Mouse (Mus musculus) myocyte (in vitro differentiated cells): ENCODE measurements around the gene Acly.

ENCODE experiments used
- CEBPB ChIP-seq: IDR thresholded peaks from 2 replicates; pipeline ENCODE4 v1.6.1; 2011; ENCODE audit warnings: mild to moderate bottlenecking, moderate library complexity; ENCODE audit not compliant: poor library complexity, insufficient read depth, severe bottlenecking
- E2F4 ChIP-seq: IDR thresholded peaks from one replicate; pipeline ENCODE4 v1.6.1; 2011; ENCODE audit warnings: mild to moderate bottlenecking, control low read depth, moderate library complexity; ENCODE audit not compliant: insufficient read depth
- MAX ChIP-seq: IDR thresholded peaks from one replicate; pipeline ENCODE4 v1.6.1; 2011; ENCODE audit warnings: low read depth, mild to moderate bottlenecking, control low read depth
- MYOD1 ChIP-seq, 3 experiments: IDR thresholded peaks; one replicate each; pipeline ENCODE4 v1.6.1; 2011; ENCODE audit warnings: control low read depth in 2 of 3, low read depth in 2 of 3, mild to moderate bottlenecking in 2 of 3, moderate library complexity in 1 of 3; ENCODE audit not compliant: insufficient read length in 2 of 3, control insufficient read depth in 1 of 3
- MYOG ChIP-seq, 3 experiments: IDR thresholded peaks; one replicate each; pipeline ENCODE4 v1.6.1; 2011; ENCODE audit warnings: control low read depth in 2 of 3, low read depth in 2 of 3, mild to moderate bottlenecking in 2 of 3; ENCODE audit not compliant: insufficient read length in 2 of 3, control insufficient read depth in 1 of 3, insufficient read depth in 1 of 3
- POLR2A ChIP-seq: IDR thresholded peaks from one replicate; pipeline ENCODE4 v1.6.1; 2011; ENCODE audit warnings: low read depth, mild to moderate bottlenecking, control low read depth, moderate library complexity; ENCODE audit not compliant: insufficient read length
- POLR2AphosphoS2 ChIP-seq: IDR thresholded peaks from one replicate; pipeline ENCODE4 v1.6.1; 2011; ENCODE audit warnings: low read depth, control low read depth; ENCODE audit not compliant: insufficient read length
- REST ChIP-seq: IDR thresholded peaks from one replicate; pipeline ENCODE4 v1.6.1; 2011; ENCODE audit warnings: mild to moderate bottlenecking, control low read depth, moderate library complexity; ENCODE audit not compliant: insufficient read depth, insufficient read length
- TCF12 ChIP-seq: IDR thresholded peaks from one replicate; pipeline ENCODE4 v1.6.1; 2011; ENCODE audit warnings: mild to moderate bottlenecking, control low read depth; ENCODE audit not compliant: poor library complexity, insufficient read depth, severe bottlenecking
- TCF3 ChIP-seq: IDR thresholded peaks from one replicate; pipeline ENCODE4 v1.6.1; 2011; ENCODE audit warnings: low read depth, control low read depth; ENCODE audit not compliant: insufficient read length
- USF1 ChIP-seq: IDR thresholded peaks from one replicate; pipeline ENCODE4 v1.6.1; 2011; ENCODE audit warnings: low read depth, mild to moderate bottlenecking, control low read depth, moderate library complexity

DNA sequence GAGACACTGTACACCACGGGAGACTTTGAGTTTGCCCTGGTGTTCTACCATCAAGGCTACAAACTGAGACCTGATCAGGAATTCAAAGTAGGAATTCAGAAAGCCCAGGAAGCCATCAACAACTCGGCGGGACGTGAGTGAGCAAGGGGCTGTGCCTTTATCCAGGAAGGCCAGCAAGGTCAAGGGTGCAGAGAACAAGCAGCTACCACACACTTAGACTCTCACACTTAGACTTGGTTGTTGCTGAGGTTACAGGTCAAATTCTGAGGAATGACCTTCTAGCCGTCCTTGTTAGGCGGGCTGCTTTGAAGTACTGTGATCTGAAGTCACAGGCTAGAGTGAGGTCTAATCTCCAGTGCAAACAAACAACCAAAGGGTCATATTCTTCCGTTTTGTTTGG, 31.7 kb upstream of the Acly start:
- TF ChIP-seq POLR2A (no peak), E2F4 (no peak), TCF12 (no peak), MYOD1 (IDR thresholded peaks at IDR 0.05; ENCODE audit: control insufficient read depth in 1 of 3, insufficient read length in 2 of 3, low read depth in 2 of 3) (no peak), CEBPB (no peak), USF1 (no peak), POLR2AphosphoS2 (no peak), MAX (no peak), TCF3 (no peak), MYOG (IDR thresholded peaks at IDR 0.05; ENCODE audit: control insufficient read depth in 1 of 3, insufficient read depth in 1 of 3, insufficient read length in 2 of 3, low read depth in 2 of 3) (no peak), REST (no peak)
